Mouse (Mus musculus): ENCODE results near the gene Spata20. TPM values are rescaled to one million over a fixed set of nuclear protein-coding genes. Genes with fewer than 3 reads are reported as not detected.

Gene Spata20
- polyA plus RNA-seq, 1 experiment from 2014 or later, result 0.43 TPM

- ATAC-seq, result peak; percentile 35; the same call in 1 of the 2 replicates
- Histone ChIP-seq H3K4me1 (ENCODE audit: control insufficient read depth, insufficient read depth, low read length) (peaks cover 19% of the 10 kb centered on the region), H3K27me3 (replicated peaks; ENCODE audit: control insufficient read depth, insufficient read depth, low read length) (0 out of 2 replicates have a peak, but pooled peaks cover 5% of the 10 kb centered on the region), H3K4me2 (ENCODE audit: low read length) (peak within 1 kb of the TSS; percentile 51), H3K9ac (ENCODE audit: low read length) (peak within 1 kb of the TSS; percentile 47), H3K4me3 (ENCODE audit: low read depth, low read length) (peak within 1 kb of the TSS; percentile 21), H3K27ac (ENCODE audit: low read depth, low read length) (0 out of 2 replicates have a peak within 1 kb of the TSS, but pooled peaks have one; percentile 5), H3K9me3 (replicated peaks; ENCODE audit: control insufficient read depth, low read length) (no peaks in the 10 kb centered on the region), H3K36me3 (ENCODE audit: control insufficient read depth, insufficient read depth, low read length) (no peaks in the 10 kb centered on the region)
- under 1% methylated on average over 26 of the region's 26 CpGs for WGBS
- DNase-seq (ENCODE audit: low spot score), result no peak
Measured at GRCm38 (mm10) chr11:94499661-94500152, 13.7 kb upstream of the Spata20 start, which contains the start of gene Epn3. Gene Epn3, minus strand, starts transcription at chr11:94499974.

GRCm38 (mm10) chr11:94499035-94499434 is 13.1 kb upstream of the Spata20 start:
- Histone ChIP-seq H3K9ac (ENCODE audit: low read length) (peak overlapping the region; percentile 13; the same call in 1 of the 2 replicates), H3K4me3 (ENCODE audit: low read depth, low read length) (no peak overlapping the region), H3K27ac (ENCODE audit: low read depth, low read length) (no peak overlapping the region), H3K36me3 (ENCODE audit: control insufficient read depth, insufficient read depth, low read length) (no peaks in the 10 kb centered on the region), H3K4me2 (ENCODE audit: low read length) (peak overlapping the region; percentile 51), H3K4me1 (ENCODE audit: control insufficient read depth, insufficient read depth, low read length) (peaks cover 19% of the 10 kb centered on the region), H3K27me3 (replicated peaks; ENCODE audit: control insufficient read depth, insufficient read depth, low read length) (0 out of 2 replicates have a peak, but pooled peaks cover 5% of the 10 kb centered on the region), H3K9me3 (replicated peaks; ENCODE audit: control insufficient read depth, low read length) (no peaks in the 10 kb centered on the region)
- ATAC-seq (peak; percentile 75), DNase-seq (ENCODE audit: low spot score) (peak; percentile 59)
- WGBS, result 3% methylated on average over 2 of the region's 2 CpGs

- Histone ChIP-seq H3K4me3 (ENCODE audit: low read depth, low read length) (no peak overlapping the region), H3K27me3 (replicated peaks; ENCODE audit: control insufficient read depth, insufficient read depth, low read length) (0 out of 2 replicates have a peak, but pooled peaks cover 5% of the 10 kb centered on the region), H3K27ac (ENCODE audit: low read depth, low read length) (no peak overlapping the region), H3K4me1 (ENCODE audit: control insufficient read depth, insufficient read depth, low read length) (peaks cover 19% of the 10 kb centered on the region), H3K9ac (ENCODE audit: low read length) (peak overlapping the region; percentile 13; the same call in 1 of the 2 replicates), H3K9me3 (replicated peaks; ENCODE audit: control insufficient read depth, low read length) (no peaks in the 10 kb centered on the region), H3K4me2 (ENCODE audit: low read length) (peak overlapping the region; percentile 51), H3K36me3 (ENCODE audit: control insufficient read depth, insufficient read depth, low read length) (no peaks in the 10 kb centered on the region)
- ATAC-seq, result peak; percentile 62
- peak; percentile 68 for DNase-seq (ENCODE audit: low spot score)
- 15% methylated on average over 19 of the region's 19 CpGs for WGBS
Measured at GRCm38 (mm10) chr11:94498093-94498996, 12.4 kb upstream of the Spata20 start.

GRCm38 (mm10) chr11:94495415-94495814 is 9.4 kb upstream of the Spata20 start:
- DNase-seq (ENCODE audit: low spot score), result no peak
- no peak overlapping the region for H3K4me2 ChIP-seq (ENCODE audit: low read length)
- H3K9ac ChIP-seq (ENCODE audit: low read length), result no peak overlapping the region
- no peaks in the 10 kb centered on the region for H3K36me3 ChIP-seq (ENCODE audit: control insufficient read depth, insufficient read depth, low read length)
- 0 out of 2 replicates have a peak, but pooled peaks cover 5% of the 10 kb centered on the region for H3K27me3 ChIP-seq (replicated peaks; ENCODE audit: control insufficient read depth, insufficient read depth, low read length)
- no peak overlapping the region for H3K27ac ChIP-seq (ENCODE audit: low read depth, low read length)
- no peaks in the 10 kb centered on the region for H3K9me3 ChIP-seq (replicated peaks; ENCODE audit: control insufficient read depth, low read length)
- ATAC-seq, result no peak
- 92% methylated on average over 3 of the region's 3 CpGs for WGBS
- peaks cover 19% of the 10 kb centered on the region for H3K4me1 ChIP-seq (ENCODE audit: control insufficient read depth, insufficient read depth, low read length)
- H3K4me3 ChIP-seq (ENCODE audit: low read depth, low read length), result no peak overlapping the region

GRCm38 (mm10) chr11:94491749-94492099 is 5.7 kb upstream of the Spata20 start:
- Histone ChIP-seq H3K4me3 (ENCODE audit: low read depth, low read length) (peak overlapping the region; percentile 54), H3K4me2 (ENCODE audit: low read length) (peak overlapping the region; percentile 70), H3K27ac (ENCODE audit: low read depth, low read length) (no peak overlapping the region), H3K9me3 (replicated peaks; ENCODE audit: control insufficient read depth, low read length) (no peaks in the 10 kb centered on the region), H3K9ac (ENCODE audit: low read length) (peak overlapping the region; percentile 76), H3K27me3 (replicated peaks; ENCODE audit: control insufficient read depth, insufficient read depth, low read length) (no peaks in the 10 kb centered on the region), H3K36me3 (ENCODE audit: control insufficient read depth, insufficient read depth, low read length) (no peaks in the 10 kb centered on the region), H3K4me1 (ENCODE audit: control insufficient read depth, insufficient read depth, low read length) (peaks cover 2% of the 10 kb centered on the region; the same call in 1 of the 2 replicates)
- ATAC-seq, result peak; percentile 10; the same call in 1 of the 2 replicates
- WGBS, result 65% methylated on average over 7 of the region's 7 CpGs
- no peak for DNase-seq (ENCODE audit: low spot score)

- Histone ChIP-seq H3K36me3 (ENCODE audit: control insufficient read depth, insufficient read depth, low read length) (no peaks in the 10 kb centered on the region), H3K27ac (ENCODE audit: low read depth, low read length) (no peak overlapping the region), H3K27me3 (replicated peaks; ENCODE audit: control insufficient read depth, insufficient read depth, low read length) (no peaks in the 10 kb centered on the region), H3K9ac (ENCODE audit: low read length) (peak overlapping the region; percentile 76), H3K4me2 (ENCODE audit: low read length) (peak overlapping the region; percentile 70), H3K9me3 (replicated peaks; ENCODE audit: control insufficient read depth, low read length) (no peaks in the 10 kb centered on the region), H3K4me3 (ENCODE audit: low read depth, low read length) (peak overlapping the region; percentile 54), H3K4me1 (ENCODE audit: control insufficient read depth, insufficient read depth, low read length) (peaks cover 2% of the 10 kb centered on the region; the same call in 1 of the 2 replicates)
- DNase-seq (ENCODE audit: low spot score) (peak; percentile 83), ATAC-seq (peak; percentile 83)
- 3% methylated on average over 53 of the region's 55 CpGs for WGBS
Measured at GRCm38 (mm10) chr11:94491035-94491748, 5.2 kb upstream of the Spata20 start.

- no peak for ATAC-seq
- Histone ChIP-seq H3K27ac (ENCODE audit: low read depth, low read length) (no peak overlapping the region), H3K9ac (ENCODE audit: low read length) (no peak overlapping the region; the same call in 1 of the 2 replicates), H3K27me3 (replicated peaks; ENCODE audit: control insufficient read depth, insufficient read depth, low read length) (no peaks in the 10 kb centered on the region), H3K9me3 (replicated peaks; ENCODE audit: control insufficient read depth, low read length) (no peaks in the 10 kb centered on the region), H3K4me1 (ENCODE audit: control insufficient read depth, insufficient read depth, low read length) (peaks cover 2% of the 10 kb centered on the region; the same call in 1 of the 2 replicates), H3K4me2 (ENCODE audit: low read length) (no peak overlapping the region), H3K4me3 (ENCODE audit: low read depth, low read length) (no peak overlapping the region), H3K36me3 (ENCODE audit: control insufficient read depth, insufficient read depth, low read length) (no peaks in the 10 kb centered on the region)
- DNase-seq (ENCODE audit: low spot score), result no peak
- WGBS, result 33% methylated on average over 4 of the region's 4 CpGs
Measured at GRCm38 (mm10) chr11:94489745-94490144, 3.8 kb upstream of the Spata20 start.

GRCm38 (mm10) chr11:94488767-94489533 is 3.0 kb upstream of the Spata20 start:
- no peak overlapping the region for H3K4me2 ChIP-seq (ENCODE audit: low read length)
- H3K4me1 ChIP-seq (ENCODE audit: control insufficient read depth, insufficient read depth, low read length), result peaks cover 2% of the 10 kb centered on the region; the same call in 1 of the 2 replicates
- ATAC-seq, result no peak
- no peaks in the 10 kb centered on the region for H3K27me3 ChIP-seq (replicated peaks; ENCODE audit: control insufficient read depth, insufficient read depth, low read length)
- no peak overlapping the region for H3K4me3 ChIP-seq (ENCODE audit: low read depth, low read length)
- DNase-seq (ENCODE audit: low spot score), result no peak
- no peaks in the 10 kb centered on the region for H3K36me3 ChIP-seq (ENCODE audit: control insufficient read depth, insufficient read depth, low read length)
- no peak overlapping the region for H3K27ac ChIP-seq (ENCODE audit: low read depth, low read length)
- H3K9ac ChIP-seq (ENCODE audit: low read length), result no peak overlapping the region
- H3K9me3 ChIP-seq (replicated peaks; ENCODE audit: control insufficient read depth, low read length), result no peaks in the 10 kb centered on the region
- 93% methylated on average over 11 of the region's 11 CpGs for WGBS

Measured in forebrain, embryonic 14.5 days (tissue).